Mouse (Mus musculus) adrenal gland, adult 8-10 months (tissue): ENCODE data around the gene Hand2. TPM values are rescaled to one million over a fixed set of nuclear protein-coding genes. Genes with fewer than 3 reads are reported as not detected.

Experiments used
- total RNA-seq, 4 experiments: library from RNA; stranded (reverse); gene quantifications; 2 replicates each; pipeline ENCODE4 v1.2.4; 2022

Gene Hand2
- total RNA-seq, 4 experiments from 2014 or later: 41.8 to 70.8 (median 51.0) TPM

Other genes starting within 250 kb of the Hand2 start
- under 1 TPM in 2 of 4 experiments, not detected in 2; 0.59 to 0.75 TPM for gene Scrg1, start 134.9 kb downstream of the Hand2 start, total RNA-seq
- 10 to 100 TPM; 12.0 to 16.9 (median 12.8) TPM for gene Sap30, start 166.9 kb downstream of the Hand2 start, total RNA-seq
- 10 to 100 TPM; 11.8 to 18.1 (median 14.3) TPM for gene Hmgb2, start 190.9 kb downstream of the Hand2 start, total RNA-seq